Mouse (Mus musculus): ENCODE results near the gene P2ry10.
"Not testable (repeated sequence)": the region's sequence is repeated elsewhere in the genome, so short reads cannot be mapped to it uniquely, and the experiment has no call there.

Gene P2ry10

DNA sequence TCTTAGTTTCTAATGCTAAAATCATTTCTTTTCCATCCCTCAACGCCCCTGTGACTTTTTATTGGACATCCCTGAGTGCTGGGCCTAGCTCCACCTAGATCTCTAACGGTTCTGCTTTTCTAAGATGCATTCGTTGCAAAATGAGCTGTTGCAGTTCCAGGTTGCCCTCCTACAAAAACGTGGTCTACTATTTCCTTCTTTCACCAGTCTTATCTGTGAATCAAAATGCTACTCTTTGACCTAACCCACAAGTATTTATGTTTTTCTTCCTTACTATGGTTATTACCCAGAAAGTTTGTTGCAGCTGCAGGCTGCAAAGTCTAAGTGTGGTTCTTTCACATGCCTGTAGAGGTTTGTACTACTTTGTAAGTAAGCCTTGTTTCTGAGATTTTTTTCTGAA lies at the start of gene P2ry10:
Gene P2ry10 (plus strand): TSS at position 316 of the 400 bp plus-strand sequence.
- no peak for DNase-seq

DNA sequence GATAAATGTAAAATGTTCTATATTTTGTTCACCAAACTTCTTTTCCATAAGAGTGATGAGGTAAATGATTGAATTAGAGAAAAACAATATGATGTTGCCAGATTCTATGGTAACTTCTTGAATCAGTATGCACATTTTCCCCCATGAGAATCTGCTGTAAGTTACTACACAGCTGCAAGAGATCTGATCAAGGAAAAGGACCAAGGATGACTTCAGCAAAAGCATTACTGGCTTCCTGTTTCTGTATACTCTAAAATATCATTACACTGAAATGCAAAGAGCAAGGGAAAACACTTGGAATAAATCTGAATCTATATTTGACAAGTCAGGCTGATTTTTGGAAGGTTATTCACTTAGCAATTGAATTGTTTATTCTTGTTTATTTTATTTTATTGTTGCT lies 49.1 kb upstream of the P2ry10 start:
- DNase-seq = no peak

DNA sequence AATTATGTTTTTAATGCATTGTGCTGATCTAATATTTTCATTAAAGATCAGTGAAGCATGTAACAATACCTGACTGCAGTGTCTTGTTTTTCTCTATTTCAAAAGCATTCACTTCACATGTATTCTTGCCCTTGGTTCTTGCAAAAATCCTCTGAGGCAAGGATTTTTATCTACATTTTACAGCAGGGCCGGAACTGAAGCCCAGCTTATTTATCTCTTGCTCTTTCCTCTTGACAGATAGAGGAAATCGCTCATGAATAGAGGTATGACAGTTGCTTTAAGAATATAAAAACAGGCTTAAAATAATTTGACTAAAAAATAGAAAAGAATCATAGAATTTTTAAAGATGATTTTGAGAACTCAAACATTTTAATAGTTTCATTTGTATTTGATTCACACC lies 48.7 kb upstream of the P2ry10 start:
- no peak for DNase-seq

DNA sequence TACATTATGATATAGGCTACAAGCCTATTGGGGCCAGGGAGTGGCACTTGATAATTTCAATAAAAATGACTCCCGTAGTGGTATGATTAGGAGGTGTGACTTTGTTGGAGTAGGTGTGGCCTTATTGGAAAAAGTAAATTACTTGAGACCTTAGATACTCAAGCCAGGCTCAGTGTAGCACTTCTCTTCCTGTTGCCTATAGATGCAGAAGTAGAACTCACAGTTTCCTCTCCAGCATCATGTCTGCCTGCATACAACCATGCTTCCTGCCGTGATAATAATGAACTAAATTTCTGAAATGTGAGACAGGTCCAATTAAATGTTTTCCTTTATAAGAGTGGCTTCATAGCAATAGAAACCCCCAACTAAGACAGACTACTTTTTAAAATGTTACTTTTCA lies 45.9 kb upstream of the P2ry10 start:
- DNase-seq = no peak

DNA sequence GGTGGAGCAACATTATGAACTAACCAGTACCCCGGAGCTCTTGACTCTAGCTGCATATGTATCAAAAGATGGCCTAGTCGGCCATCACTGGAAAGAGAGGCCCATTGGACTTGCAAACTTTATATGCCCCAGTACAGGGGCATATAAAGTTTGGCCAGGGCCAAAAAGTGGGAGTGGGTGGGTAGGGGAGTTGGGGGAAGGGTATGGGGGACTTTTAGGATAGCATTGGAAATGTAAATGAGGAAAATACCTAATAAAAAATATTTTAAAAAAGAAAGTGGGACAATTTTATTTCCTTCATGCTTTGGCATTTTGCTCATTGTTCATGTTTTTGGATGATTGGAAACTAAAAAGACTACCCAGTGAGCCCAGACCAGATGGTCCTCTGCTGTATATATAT lies 4.9 kb upstream of the P2ry10 start:
- DNase-seq = not testable (repeated sequence)

DNA sequence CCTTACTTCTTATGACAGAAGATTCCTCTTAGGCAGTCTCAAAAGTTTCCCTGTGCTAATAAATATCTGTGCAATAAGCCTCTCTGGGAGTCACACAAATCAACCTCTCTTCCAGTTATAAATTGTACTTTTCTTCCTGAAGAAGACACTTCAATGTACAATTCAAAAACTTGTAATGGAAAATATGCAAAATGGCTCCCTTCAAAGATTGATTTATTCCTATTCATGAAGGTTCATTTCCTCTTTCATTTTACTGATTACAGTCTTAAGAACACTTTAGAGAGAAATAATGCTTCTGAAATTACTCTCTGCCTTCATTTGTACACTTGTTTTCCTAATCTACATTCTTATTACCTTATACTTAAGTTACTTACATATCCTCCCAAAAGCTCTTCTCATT lies 4.0 kb upstream of the P2ry10 start:
- no peak for DNase-seq

DNA sequence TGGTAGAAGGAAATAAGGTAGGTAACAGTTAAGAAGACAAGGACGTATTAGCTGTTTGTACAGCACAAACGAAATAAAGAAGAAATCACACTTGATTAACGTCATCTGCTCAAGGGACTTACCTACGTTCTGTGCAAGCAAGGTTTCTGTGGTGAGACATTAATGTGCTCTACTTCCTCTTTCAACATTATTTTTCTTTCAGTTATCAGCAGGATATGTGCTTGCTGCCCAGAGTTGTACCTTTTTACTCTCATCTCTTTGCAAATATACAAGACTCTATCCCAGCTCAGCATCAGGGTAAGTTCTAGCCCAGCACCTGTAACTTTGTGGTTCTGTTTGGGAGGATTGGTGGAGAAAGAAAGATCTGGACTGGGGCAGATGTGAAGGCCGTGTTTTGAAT lies 839 bp downstream of the P2ry10 start:
- no peak for DNase-seq

DNA sequence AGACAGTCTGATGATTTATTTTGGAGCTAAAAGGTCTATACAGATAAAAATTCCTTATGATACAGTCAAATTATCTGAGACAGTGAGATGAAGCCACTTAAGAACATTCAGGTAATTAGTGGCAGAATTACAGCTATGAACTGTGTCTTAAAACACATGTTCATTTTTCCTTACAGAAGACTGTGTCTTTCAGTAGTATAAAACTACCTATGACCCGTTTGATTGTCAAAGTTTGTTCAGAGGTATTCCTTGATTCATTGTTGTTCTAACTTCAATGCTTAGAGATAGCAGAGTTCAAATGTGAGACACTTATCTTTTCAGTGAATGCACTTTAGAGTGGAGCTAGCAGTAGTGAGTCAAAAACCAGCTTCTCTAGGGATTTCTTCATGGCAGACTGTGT lies 1.6 kb downstream of the P2ry10 start:
- DNase-seq = no peak

DNA sequence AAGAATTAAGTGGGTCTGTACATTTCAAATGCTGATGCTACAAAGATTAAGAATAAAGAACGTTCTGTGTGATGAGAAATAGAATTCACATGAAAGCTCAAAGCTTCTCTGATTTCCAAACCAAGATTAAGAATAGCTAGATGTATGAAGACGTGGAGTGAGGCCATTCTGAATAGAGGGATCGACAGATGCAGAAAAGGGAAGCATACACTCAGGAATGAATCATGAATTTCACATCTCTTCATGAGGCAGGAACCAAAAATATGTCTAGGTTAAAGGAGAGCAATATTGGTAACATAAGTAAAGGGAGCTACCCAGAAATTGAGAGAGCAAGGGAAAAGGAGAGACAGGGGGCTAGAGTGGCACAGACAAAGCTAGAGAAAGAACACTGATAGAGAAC lies 7.3 kb downstream of the P2ry10 start:
- DNase-seq = no peak

DNA sequence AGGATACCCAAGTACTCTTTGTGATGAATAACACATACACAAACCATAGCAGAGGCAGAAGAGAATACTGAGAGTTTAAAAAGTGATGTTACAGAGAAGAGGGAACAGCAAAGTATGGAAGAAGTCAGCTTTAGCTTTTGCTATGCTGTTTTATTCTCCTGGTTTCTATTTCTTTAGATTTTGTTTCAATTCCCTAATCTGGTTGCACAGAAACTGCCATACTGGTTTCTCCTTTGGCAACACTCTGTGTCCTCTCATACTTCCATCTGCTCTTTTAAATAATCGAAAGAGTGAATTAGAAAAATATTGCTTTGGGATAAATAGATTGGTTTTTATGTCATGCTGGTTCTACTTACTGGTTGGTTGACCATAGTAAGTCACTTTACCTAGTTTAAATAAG lies 28.0 kb downstream of the P2ry10 start:
- no peak for DNase-seq

DNA sequence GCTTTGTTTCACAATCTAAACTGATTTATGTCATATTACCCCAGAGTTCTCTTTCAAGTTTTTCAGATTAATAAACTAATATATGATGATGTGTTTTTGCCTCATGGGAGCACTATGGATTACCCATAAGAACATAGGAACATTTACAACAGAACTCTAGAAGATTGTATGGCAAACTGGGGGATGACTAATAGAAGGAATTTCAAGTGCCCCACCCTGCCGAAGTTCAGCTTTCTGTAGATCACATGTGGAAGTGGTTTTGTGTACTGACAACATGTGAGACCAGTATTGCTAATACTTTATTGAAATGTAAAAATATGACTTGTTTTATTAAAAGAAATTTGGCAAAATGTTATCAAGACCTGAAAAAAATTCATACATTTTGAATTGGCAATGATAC lies 28.7 kb downstream of the P2ry10 start:
- no peak for DNase-seq

DNA sequence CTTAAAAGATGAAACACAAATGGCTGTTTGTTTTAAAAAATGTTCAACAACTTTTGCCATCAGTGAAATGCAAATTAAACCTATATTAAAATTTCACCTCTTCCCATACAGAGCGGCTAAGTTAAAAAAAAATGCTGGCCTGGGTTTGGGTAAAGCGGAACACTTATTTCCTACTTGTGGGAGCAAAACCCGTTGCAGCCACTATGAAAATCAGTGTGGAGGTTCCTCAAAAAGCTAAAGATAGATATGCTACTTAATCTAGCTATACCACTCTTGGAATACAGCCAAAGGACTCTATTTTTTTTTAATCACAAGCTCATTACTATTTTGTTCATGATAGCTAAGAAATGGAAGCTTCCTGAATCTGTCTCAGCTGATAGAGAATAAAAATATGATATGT lies 54.9 kb downstream of the P2ry10 start:
- no peak for DNase-seq

DNA sequence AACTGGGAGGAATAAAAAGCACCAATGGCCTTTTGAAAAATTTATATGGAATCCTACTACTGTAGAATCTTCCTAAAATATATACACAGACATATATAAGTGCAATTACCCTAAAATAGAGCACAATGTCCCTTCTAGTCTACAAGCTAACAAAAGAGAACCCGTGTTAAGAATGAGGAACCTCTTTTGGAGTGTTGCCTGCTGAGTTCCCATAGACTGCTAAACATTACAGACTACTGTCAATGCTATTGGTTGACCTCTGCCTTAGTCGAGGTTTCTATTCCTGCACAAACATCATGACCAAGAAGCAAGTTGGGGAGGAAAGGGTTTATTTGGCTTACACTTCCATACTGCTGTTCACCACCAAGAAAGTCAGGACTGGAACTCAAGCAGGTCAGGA lies 55.6 kb downstream of the P2ry10 start:
- no peak for DNase-seq

DNA sequence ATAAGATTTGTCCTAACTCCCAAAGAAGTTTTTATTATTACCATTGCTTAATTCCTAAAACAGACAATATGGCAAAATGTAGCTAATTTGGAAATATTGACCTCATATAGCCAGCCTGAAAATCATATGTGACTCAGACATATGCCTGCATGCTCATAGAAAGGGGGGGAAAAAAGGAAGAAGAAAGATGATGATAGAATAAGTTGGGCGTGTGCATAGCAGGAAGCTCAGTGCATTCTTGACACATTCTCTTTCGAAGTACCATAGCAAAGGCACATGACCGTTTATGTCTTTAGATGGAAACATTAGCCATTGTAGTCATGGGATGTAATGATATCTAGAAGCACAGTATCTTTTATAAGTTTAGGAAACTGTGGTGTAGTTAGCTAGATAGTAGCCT lies 60.4 kb downstream of the P2ry10 start, which contains the start of gene P2ry10b:
Gene P2ry10b (plus strand): TSS at position 247 of the 400 bp plus-strand sequence.
- no peak for DNase-seq

DNA sequence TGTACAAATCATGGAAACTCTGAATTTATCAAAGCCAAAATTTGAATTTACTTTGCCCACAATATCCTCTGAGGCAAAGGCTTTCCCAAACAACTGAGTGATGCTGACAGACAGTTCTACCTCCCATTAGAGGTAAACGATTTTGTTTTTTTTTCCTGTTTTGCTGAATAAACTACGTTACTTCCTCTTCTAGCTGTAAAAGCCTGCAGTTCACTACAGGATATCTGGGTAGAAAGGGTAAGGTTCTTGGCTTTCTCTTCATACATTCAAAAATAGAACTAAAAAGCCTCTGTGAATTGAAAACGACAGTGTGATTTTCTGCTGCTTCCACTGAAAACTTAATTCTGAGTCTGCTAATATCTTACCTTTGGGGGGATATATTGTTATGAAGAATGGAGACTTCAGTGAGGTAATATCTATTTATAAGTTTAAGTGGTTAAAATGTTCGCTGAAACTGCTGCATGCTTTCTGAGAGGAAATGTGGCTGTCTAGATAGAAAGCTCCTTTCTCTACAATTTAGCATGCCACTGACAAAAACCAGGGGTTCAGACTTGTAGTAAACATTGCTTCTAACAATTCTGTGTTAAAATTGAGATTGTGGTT lies 61.2 kb downstream of the P2ry10 start:
- DNase-seq = no peak

DNA sequence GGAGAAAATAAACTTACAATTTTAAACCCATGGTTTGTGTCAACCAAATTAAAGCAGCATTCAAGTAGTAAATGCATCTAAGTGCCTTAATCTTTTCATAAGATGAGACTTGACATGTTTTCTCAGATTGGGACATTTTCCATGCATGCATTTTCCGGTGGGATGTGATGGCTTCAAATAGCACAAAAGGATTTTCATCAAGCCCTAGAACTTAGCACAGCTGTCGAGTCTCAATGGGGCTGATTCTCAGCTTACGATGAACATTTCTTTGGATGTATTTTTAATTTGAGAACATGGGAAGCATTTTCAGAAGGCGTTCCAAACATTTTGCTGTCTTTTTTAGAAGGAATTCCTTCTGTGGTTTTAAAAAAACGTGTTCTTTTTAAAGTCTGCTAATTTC lies 61.7 kb downstream of the P2ry10 start:
- no peak for DNase-seq

DNA sequence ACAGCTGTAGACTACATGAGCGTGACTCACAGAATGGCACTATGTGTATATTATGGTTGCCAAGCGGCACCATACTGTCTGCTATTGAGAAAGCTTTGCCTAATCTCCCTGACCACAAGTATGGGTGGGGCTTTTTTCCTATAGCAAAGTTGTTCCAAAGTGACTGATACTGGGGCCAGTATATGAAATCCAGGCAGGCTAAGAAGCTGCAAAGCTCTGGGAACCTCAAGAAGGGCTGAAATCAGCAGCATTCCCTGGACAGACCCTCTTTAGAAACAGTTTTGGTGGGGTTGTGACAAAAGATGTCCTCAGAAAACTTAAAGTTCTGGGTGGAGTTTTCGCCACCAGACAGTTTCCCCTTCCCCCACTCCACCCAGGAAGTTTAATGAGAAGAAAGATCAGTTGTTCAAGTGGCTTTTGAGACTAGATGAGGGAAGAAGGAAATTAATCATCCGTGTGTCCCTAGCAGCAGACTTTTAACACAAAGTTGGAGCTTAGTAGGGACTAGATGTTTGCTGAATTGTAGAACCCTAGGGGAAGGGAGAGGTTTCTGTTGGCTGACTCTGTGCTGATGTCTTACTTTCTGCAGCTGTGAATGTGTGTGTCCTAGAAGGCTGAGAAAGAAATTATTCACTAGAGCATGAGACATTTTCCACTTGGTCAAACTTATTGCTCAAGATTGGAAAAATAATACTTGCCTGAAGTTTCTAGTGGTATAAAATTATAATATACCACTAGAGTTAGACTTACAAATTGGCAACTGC lies 62.6 kb downstream of the P2ry10 start:
- DNase-seq = no peak
